In genomic region chr10:76188010-76188409, GRCm38 (mm10) we compare ENCODE assay signal across 47 mouse cellular contexts. TPM values are rescaled to one million over a fixed set of nuclear protein-coding genes. Genes with fewer than 3 reads are reported as not detected.
"Had no signal": no experiment of that assay in that cellular context is flagged by ENCODE, and none has a peak within 500 bp of the region (broad histone marks: within the 10 kb centered on the region; RNA-seq: fewer than 3 reads in every experiment).

No protein-coding gene starts in this region.

- H3K4me3 ChIP-seq: heart, embryonic 12.5 days; heart, embryonic 13.5 days; heart, embryonic 15.5 days; hindbrain, embryonic 10.5 days; hindbrain, embryonic 12.5 days; hindbrain, embryonic 13.5 days; hindbrain, embryonic 15.5 days; intestine, embryonic 15.5 days; kidney, embryonic 15.5 days; layer of hippocampus, adult 2 months; left cerebral cortex, adult 2 months had no signal

- DNase-seq: heart, postnatal 10 days; heart, postnatal 14 days; heart, postnatal 36 days; heart, postnatal 4 days; kidney, adult 11 months; kidney, adult 18-20 months; kidney, adult 2 months; kidney, adult 8-10 months; kidney, adult 9 months; kidney, postnatal 14 days; kidney, postnatal 25 days; kidney, postnatal 36 days; kidney, postnatal 4 days; layer of hippocampus, adult 9-11 months; layer of hippocampus, postnatal 36 days had no signal

- H3K36me3 ChIP-seq: heart, embryonic 12.5 days; heart, embryonic 13.5 days; heart, embryonic 15.5 days; hindbrain, embryonic 10.5 days; hindbrain, embryonic 12.5 days; hindbrain, embryonic 13.5 days; hindbrain, embryonic 15.5 days; intestine, embryonic 15.5 days; kidney, embryonic 15.5 days had no signal

- H3K27ac ChIP-seq: heart, embryonic 13.5 days; heart, embryonic 15.5 days; hindbrain, embryonic 10.5 days; hindbrain, embryonic 12.5 days; hindbrain, embryonic 13.5 days; hindbrain, embryonic 14.5 days; hindbrain, embryonic 15.5 days; hindbrain, postnatal 0 days; intestine, embryonic 15.5 days; kidney, embryonic 15.5 days; kidney, postnatal 0 days; layer of hippocampus, adult 2 months; left cerebral cortex, adult 2 months had no signal

- H3K9me3 ChIP-seq: heart, embryonic 13.5 days; heart, embryonic 15.5 days; hindbrain, embryonic 10.5 days; hindbrain, embryonic 12.5 days; hindbrain, embryonic 13.5 days; hindbrain, embryonic 15.5 days; intestine, embryonic 15.5 days; kidney, embryonic 15.5 days had no signal

- H3K27me3 ChIP-seq: hindbrain, embryonic 12.5 days; hindbrain, embryonic 13.5 days; hindbrain, embryonic 15.5 days; intestine, embryonic 15.5 days; kidney, embryonic 15.5 days had no signal

- H3K9ac ChIP-seq: heart, embryonic 12.5 days; heart, embryonic 13.5 days; heart, embryonic 15.5 days; hindbrain, embryonic 12.5 days; hindbrain, embryonic 13.5 days; hindbrain, embryonic 14.5 days; hindbrain, embryonic 15.5 days; intestine, embryonic 15.5 days; kidney, embryonic 15.5 days had no signal

- H3K4me1 ChIP-seq: heart, embryonic 12.5 days; heart, embryonic 13.5 days; heart, embryonic 15.5 days; hindbrain, embryonic 10.5 days; hindbrain, embryonic 12.5 days; hindbrain, embryonic 13.5 days; hindbrain, embryonic 15.5 days; intestine, embryonic 15.5 days; kidney, embryonic 15.5 days had no signal

RNA-seq across cellular contexts. Expression of gene Slc5a4a, which starts 40.8 kb away (rescaled TPM):
- total RNA-seq: heart, postnatal 10 days; heart, postnatal 14 days; heart, postnatal 25 days; heart, postnatal 36 days; heart, postnatal 4 days; hematopoietic stem cell, adult 5-6 weeks; hindbrain, postnatal 0 days; layer of hippocampus, adult 18-20 months; layer of hippocampus, adult 2 months; layer of hippocampus, adult 8-10 months; layer of hippocampus, postnatal 10 days; layer of hippocampus, postnatal 14 days; layer of hippocampus, postnatal 25 days; layer of hippocampus, postnatal 36 days; left cerebral cortex, adult 18-20 months; left cerebral cortex, adult 2 months; left cerebral cortex, adult 8-10 months had no signal
- polyA plus RNA-seq: heart, embryonic 11.5 days; heart, embryonic 12.5 days; heart, embryonic 13.5 days; heart, embryonic 14.5 days; heart, embryonic 15.5 days; heart, embryonic 16.5 days; heart, postnatal 0 days; hindbrain, embryonic 10.5 days; hindbrain, embryonic 11.5 days; hindbrain, embryonic 12.5 days; hindbrain, embryonic 13.5 days; hindbrain, embryonic 14.5 days; hindbrain, postnatal 0 days; inflammation-experienced regulatory T-cells, adult 6 months; intestine, embryonic 14.5 days; intestine, embryonic 15.5 days; kidney, adult 2 months; kidney, embryonic 14.5 days; kidney, embryonic 15.5 days; kidney, embryonic 16.5 days; kidney, postnatal 0 days had no signal
